Mouse (Mus musculus) ovary, postnatal 10 days (tissue): ENCODE measurements around the gene Gm2a.
"Not testable (repeated sequence)": the region's sequence is repeated elsewhere in the genome, so short reads cannot be mapped to it uniquely, and the experiment has no call there.

Source experiments
- DNase-seq: peaks from one replicate; pipeline ENCODE4 v3.0.0; 2022; ENCODE audit warnings: low spot score

Gene Gm2a

DNA sequence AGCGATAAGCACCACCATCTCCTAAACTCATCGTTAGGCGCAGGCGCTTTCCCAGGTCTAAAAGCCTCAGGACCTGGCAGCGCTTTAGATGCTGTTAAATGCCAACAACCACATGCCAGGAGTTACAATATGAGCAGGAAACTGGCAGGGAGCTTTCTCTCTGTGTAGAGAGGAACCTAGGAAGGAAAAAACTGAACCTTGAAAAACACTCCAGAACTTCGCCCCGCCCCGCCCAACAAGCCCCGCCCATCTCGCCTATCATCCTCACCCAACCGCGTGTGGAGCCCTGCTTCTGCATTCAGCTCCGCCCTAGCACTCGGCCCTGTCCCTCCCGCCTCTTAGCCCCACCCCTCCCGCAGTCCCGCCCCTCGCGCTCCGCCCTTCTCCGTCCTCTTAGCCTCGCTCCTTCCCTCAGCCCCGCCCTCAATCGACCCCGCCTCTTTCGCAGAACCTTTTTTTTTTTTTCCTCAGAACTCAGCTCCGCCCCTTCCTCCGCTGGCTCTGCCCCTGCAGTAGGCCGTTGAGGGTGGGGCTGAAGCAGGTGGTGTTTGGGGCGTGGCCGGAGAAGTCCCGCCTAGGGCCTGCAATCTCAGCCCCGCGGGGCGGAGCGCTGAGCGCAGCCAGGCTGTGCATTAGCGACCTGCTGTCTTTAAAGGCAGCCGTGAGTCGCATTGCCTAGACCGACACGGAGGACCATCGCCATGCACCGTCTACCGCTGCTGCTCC, at the start of gene Gm2a:
TSS of gene Gm2a (plus strand) at position 653 of the 726 bp plus-strand sequence.
- peak; percentile 70 for DNase-seq

DNA sequence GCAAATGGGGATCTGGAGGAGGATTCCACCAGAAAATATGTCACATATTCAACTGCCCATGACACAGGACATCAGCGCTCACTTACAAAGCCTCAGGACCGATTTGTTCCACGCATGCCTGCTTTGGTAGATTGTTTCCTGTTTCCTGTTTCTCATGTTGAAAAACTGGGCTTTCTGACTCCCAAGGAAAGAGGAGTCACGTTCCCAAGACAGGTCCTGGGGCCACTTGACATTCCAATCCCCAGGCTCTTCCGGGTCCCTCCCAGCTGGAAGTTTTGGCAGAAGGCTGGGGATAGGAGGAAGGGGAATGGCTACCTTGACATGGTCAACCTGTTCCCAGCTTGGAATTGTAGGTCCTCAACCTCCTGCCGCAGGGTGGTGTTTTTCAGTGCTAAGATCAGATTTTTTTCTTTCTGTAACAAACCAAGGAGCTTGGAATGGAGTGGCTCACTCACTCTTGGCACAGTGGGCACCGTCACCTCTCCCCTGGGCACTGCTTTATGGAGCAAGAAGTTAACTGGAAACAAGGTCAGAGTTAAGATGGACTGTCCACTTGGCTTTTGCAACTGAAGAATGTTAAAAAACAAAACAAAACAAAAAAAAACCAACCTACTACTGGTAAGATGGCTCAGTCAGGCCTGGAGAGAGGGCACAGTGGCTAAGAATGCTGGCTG, 46.9 kb upstream of the Gm2a start:
- DNase-seq: no peak

DNA sequence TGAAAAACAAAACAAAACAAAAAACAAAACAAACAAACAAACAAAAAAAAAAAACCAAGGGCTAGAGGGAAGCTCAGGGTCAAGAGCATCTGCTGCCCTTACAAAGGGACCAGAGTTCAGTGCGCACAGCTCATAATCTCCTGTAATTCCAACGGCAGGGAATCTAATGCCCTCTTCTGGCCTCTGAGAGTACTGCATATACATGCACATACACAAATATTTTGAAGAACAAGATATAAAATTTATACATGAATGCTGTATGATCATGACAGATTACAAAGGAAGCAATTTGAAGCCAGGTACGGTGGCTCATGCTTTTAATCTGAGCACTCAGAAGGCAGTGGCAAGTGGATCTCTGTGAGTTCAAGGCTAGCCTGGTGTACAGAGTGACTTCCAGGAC, 40.4 kb upstream of the Gm2a start:
- no peak for DNase-seq

DNA sequence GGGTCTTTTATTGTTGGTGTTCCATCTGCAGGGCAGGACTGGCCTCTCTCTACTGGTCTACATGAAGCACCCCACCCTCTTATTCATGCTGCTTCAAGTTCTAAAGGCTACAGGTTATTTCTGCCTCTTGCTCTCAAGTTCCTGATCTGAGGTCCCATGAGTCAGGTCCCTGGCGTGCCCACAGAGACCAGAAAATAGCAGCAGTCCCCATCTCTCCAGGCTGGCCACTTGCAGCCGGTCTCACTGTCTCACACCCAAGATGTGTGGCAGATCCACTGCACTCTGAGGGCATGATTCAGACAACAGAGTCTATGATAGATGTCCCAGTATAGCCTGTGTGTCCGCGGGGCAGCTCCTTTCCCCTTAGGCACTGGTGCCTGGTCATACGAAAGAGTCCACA, 37.1 kb upstream of the Gm2a start:
- no peak for DNase-seq

DNA sequence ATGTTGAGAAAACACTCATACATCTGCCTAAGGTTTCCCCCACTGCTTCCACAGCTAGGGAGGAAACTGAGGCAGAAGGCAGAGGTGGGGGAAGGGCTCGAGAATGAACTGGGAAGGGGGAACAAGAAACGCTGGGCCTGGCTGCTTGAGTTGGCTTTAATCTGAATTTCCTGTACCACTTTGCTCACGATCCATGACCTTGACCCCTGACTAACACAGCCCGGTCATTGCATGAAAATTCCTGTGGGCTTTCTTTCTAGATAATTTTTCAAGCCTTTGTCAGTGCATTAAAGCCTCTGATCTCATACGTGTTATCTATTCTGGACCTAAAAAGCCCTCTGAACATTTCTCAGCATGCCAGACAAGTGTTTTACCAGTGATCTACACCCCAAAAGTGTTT, 35.1 kb upstream of the Gm2a start:
- DNase-seq: no peak

DNA sequence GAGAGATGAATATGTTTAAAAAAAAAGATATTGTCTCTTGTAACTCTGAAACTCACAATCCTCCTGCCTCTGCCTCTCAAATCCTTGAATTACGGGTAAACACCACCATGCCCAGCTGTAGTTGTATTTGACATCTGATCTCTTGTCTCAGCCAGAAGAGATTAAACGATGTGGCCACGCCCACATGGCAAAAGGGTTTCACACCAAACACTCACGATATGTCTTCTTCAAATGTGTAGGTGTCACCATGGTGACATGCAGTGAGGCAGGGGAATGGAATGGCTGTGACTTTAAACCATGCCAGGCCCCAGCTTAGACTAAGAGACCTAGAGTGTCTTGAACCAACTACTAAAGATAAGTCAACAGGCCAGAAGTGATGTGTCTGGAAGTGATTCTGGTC, 31.0 kb upstream of the Gm2a start:
- DNase-seq: no peak

DNA sequence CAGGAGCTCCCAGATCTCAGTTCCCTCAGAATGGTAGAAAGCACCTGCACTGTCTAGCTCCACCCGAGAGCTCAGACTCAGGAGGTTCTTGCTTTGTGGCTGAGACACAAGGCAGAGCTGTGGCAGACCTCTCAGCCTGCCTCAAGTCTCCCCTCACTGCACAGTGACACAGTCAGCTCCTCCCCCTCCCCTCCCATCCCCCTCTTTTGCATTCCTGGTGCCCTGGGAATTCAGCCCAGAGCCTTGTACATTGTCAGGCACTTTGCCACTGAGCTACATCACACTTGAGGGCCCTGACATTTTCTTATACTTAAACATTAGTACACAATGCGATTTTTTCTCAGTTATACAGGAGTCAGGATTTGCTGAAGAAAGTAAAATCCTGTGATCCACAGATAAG, 28.9 kb upstream of the Gm2a start:
- no peak for DNase-seq

DNA sequence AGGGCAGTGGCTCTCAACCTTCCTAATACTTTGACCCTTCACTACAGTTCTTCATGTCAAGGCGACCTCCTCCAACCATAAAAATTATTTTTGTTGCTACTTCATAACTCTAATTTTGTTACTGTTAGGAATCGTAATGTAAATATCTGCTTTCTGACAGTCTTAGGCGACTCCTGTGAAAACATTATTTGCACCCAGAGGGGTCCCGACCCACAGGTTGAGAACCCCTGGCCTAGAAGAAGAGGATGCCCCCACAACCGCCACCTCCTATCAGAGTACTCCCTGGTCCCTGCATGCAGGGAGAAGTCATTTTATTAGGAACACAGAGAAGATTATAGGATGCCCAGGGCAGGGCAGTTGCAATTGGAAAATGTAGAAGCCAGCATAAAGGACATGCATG, 26.6 kb upstream of the Gm2a start:
- DNase-seq: no peak

DNA sequence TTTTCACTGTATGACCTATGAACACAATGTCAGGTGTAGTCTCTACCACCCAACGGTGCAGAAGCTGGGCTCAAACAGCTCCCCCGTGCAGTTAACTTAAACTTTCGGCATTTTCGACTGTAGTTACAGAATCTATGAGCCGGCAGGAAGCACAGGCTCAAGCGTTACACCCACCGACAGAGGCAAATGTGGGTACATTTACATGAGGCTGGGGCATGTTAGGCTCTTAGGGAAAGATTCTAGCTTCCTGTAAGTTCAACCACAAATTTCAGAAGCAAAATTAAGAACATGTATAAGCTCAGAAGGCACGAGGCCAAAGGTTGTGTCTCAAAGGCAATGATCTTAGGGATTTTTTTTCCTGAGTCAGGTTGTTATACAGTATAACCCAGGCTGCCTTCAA, 25.4 kb upstream of the Gm2a start:
- DNase-seq: no peak

DNA sequence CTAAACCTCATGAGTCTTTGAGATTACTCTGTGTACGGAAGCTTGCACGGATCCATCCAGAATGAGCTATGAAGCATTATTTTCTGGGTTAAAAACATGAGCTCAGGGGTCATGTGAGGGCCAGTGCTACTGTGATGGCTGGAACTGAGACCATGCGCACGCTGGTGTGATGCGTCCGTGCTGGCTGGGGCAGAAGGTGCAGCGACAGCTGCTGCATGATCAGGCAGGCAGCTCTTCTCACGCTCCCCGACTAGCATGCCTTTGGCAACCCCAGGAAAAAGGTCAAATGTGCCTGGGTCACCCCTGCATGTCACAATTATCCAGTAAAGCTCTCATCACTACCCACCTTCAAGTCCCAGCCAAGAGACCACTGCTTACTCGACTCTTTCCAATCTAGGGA, 24.7 kb upstream of the Gm2a start:
- no peak for DNase-seq

DNA sequence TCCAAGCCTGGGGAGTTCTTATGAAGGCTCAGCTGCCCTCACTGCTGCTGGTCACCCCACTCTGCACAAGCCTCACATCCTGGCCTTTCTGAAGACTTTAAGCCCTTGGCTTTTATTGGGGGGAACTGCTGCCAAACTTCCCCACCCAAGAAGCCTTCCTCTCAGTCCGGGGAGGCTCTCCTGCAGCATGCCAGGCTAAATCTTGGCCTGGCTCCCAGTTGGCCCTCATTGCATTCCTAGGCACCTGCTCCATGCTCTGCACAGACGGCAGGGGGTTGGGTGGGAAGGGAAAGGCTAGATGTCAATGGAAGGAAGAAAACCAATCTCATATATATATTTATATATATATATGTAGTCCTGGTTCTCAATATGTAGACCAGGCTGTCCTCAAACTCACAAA, 22.3 kb upstream of the Gm2a start:
- no peak for DNase-seq

DNA sequence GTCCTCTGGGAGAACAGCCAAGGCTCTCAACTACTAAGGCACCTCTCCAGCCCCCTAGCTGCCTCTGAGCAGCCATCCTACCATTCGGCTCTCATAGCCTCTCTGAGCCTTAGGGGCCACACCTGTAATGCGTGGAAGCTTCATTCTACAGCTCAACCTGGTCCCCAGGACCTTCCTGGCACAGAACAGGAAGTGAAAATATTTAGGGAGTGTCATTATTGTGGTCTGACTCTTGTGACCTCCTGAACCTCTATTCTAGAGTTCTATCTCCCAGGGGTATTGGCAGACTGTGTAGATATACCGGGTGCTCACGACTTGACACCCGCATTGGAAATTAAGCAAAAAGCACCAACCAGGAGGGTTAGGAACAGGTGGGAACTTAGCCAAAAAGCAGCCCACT, 21.7 kb upstream of the Gm2a start:
- no peak for DNase-seq

DNA sequence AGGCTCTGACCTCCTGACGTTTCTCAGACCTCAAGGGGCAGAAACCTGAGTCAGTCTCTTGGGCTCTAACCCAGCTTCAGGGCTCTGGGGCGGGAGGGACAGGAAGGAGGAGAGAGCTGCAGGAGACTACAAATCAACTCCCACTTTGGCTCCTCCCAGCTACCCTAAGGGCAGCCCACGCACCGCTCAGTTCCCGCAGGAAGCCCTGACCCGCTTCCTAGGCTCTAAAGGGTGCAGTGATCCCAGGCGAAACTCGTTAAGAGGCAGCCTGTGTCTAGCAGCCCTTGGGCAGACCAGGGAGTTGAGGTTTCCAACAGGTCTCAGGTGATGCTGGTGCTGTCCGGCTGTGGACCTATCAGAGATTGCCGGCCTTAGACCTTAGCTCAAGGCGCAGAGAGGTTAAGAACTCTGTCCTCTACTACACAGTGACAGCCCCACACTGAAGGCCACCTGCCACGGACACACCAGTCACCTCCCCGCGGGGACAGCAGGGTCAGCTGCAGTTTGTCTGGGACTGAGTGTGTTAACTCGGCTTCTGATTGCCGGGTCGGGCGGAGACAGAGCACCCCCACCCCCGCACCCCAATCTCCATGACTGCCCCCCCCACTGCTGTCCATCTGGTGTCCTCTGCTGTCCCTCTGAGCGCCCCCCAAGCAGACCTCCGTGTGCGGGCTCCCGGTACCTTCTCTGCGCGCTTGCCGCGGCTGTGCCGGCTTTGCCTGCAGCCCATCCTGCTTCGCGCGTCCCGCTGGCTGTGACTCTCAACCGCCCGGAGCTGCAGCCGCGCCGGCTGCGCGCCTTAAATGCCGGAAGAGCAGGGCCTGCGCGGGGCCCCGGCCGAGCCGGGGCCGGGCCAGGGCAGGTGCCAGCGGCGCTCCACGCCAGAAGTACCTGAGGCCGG, 20.3 kb upstream of the Gm2a start, which contains the start of gene Ccdc69:
TSS of gene Ccdc69 (minus strand) at position 801 of the 901 bp plus-strand sequence.
- peak; percentile 34 for DNase-seq

DNA sequence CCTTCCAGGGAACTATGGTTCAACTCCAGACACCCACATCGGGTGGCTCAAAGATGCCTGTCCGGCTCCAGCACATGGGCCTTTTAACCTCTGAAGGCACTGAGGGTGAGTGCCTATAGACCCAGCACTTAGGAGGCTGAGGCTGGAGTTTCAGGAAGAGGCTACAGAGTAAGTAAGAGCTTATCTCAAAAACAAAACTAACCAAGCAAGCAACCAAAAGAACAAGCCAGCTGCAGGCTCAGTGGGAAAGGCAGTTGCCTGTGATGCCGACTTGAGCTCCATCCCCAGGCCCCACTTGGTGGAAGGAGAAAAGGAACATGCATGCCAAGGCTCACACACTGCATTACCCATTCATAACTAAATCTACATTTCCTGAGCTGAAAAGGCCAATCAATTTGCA, 19.4 kb upstream of the Gm2a start:
- DNase-seq: no peak

DNA sequence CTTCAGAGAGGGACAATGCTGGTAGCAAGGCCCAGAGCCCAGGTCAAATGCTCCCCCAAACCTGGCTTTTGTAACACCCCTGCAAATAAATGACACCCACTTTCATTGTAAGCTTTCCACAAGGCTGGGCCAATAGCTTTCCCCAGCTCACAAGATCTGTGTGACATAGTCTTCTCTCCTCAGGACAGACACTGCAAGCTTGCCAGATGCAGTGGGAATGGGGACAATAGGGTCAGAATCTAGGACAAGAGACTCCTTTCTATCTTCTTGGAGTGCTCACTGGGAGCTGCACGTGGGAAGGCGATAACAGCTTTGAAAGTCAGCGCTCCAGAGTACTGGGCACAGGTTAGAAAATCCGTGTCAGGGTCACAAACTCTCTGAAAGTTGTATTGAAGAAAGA, 18.7 kb upstream of the Gm2a start:
- no peak for DNase-seq

DNA sequence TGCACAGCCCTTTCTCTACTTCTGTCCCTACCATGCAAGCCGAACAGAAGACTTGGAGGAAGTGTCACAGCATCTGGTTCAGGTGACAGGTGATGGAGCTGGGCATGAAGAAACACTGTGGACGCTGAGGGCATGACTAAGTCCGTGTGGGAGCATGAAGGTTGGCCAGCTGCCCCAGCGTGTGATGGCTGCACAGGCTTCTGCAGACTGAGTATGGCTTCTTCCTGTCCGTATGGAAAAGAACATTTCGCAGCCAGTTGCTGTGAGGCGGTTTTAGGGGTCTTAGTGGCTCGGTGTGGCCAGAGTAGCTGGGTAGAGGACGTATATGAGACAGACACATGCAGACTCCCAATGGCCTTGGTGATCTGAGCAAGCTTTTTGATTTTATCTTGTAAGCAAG, 16.7 kb upstream of the Gm2a start:
- no peak for DNase-seq

DNA sequence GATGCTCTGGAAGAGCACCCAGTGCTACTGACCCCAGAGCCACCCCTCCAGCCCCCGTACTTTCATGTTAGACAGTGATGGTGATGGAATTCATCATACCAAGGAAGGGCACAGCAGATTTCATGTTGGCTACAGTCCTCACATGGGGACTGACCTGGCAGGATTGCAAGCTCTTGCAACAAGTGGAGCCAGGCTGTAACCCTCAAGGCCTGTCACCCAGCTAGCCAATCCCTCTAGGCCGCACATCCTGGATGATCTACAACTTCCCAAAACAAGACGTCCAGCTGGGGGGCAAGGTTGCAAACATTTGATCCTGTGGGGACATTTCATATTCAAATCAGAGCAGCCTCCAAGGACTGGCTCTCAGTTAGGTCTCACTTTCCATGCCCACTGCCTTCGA, 13.3 kb upstream of the Gm2a start:
- no peak for DNase-seq

DNA sequence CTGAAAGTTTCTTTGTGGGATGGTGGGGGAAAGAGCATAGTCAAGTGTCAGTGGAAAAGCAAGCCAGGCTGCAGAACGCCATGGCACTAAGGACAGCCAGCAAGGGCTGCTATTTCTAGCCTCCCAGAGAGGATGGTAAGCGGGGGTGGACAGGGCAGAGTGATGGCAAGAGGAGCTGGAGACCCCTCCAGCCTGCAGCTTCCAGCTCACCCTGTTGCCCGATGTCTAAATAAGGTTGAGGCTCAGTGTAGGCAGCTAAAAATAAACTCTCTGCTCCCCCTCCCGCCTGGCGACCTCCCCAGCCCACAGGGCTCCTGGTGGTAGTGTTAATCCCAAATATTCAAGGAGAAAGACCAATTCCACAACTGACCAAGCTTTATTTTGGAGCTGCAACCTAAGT, 12.5 kb upstream of the Gm2a start:
- DNase-seq: no peak

DNA sequence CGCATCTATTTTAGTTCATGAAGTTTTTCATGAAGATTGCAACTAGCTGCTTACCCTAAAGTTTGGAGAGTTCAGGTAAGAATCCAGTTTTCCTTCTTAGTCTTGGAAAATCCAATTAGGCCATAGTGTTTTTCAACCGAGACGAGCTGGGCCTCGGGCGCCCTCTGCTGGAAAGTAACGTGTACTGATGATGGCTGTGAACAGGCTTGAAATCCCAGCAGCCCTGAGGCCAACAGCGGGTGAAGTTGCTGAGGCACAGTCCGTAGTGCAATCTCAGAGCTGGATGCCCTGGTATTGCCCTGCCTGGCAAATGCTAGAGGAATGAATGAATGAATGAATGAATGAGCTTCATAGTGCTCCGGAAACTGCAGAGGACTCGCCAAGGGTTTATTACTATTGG, 10.9 kb upstream of the Gm2a start:
- no peak for DNase-seq

DNA sequence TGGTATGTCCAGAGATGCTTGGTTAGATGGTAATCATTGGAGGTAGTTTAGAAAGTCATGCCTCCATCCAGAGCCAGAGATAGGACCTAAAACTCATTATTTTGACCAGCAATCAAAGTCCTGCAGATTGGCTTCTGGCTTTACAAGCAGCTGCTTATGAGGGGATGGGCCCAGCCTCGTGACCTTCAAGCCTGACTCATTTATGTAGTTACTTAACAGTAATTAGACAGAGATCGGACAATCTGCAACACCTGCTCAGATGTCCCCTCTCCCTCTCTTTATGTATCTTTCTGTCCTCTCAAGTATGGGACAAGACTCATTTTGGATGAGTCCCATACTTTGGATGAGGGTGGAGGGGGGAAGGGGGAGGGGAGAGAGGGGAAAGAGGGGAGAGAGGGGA, 8.0 kb upstream of the Gm2a start:
- no peak for DNase-seq

DNA sequence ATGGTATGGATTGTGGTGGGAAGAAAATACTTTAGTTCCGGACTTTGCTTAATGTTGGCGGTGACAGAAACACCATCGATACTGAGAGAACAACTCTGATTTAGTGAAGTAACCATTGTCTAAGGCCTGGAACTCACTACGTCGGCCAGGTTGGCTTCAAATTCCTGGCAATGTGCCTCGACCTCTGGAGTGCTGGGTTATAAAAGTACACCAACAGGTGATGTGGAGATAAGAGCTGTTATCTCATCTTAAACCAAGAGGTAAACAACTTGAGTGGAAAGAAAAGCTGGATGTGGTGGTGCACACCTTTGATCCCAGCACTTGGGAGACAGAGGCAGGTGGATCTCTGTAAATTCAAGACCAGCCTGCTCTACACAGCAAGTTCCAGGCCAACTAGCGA, 4.8 kb upstream of the Gm2a start:
- no peak for DNase-seq

DNA sequence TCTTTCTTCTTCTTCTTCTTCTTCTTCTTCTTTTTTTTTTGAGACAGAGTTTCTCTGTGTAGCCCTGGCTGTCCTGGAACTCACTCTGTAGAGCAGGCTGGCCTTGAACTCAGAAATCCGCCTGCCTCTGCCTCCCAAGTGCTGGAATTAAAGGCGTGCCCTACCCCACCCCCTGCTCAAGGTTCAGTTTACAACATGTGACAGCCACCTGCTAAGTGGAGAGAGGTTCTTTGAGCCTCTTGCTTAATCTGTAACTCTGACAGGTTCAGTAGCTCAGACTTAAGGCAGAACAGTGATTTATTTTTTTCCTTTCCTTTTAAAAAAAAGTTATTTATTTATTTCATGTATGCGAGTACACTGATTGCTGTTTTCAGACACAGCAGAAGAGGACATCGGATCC, 1.6 kb upstream of the Gm2a start:
- DNase-seq: not testable (repeated sequence)
